Mouse (Mus musculus): ENCODE measurements at regions not wholly inside any gene's neighbourhood (a gene's known extent, or its start where the extent isn't known, plus 50 kb on each side); places are given as distances from the start of the nearest gene placed in this dataset.
A peak's percentile ranks its signal among the peaks of the same experiment; 100 is the strongest.
"Not testable (repeated sequence)": the region's sequence is repeated elsewhere in the genome, so short reads cannot be mapped to it uniquely, and the experiment has no call there.

DNA sequence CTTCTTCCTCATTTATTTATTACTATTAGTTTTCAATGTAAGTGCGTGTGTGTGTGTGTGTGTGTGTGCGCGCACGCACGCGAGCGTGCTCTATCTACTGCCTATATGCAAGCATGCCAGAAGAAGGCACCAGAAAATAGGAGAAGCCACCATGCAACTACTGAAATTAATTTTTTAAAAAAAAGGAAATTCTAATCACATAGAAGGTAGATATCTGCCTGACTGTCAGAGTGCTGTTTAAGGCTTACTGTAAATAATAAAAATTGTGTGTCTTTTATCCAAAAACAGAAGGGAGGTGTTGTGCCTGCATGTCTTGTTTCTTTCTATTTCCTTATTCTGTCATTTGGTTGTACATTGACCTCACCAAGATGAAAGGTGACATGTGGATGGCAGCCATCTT, 163.1 kb upstream of the Gdi2 start:
- 98% methylated on average over 7 of the region's 7 CpGs for WGBS
- H3K4me1 ChIP-seq (ENCODE audit: control insufficient read depth, insufficient read depth, low read length), result no peaks in the 10 kb centered on the region
- no peak for TF ChIP-seq POLR2A (IDR thresholded peaks at IDR 0.05; ENCODE audit: insufficient read depth, low read depth, low read length)
- TF ChIP-seq CTCF (IDR thresholded peaks at IDR 0.05; ENCODE audit: insufficient read depth, low read depth, low read length), result no peak
- H3K27ac ChIP-seq (ENCODE audit: insufficient read depth, low read depth, low read length), result no peak overlapping the region
- H3K4me3 ChIP-seq (ENCODE audit: insufficient read depth, low read depth, low read length), result no peak overlapping the region

DNA sequence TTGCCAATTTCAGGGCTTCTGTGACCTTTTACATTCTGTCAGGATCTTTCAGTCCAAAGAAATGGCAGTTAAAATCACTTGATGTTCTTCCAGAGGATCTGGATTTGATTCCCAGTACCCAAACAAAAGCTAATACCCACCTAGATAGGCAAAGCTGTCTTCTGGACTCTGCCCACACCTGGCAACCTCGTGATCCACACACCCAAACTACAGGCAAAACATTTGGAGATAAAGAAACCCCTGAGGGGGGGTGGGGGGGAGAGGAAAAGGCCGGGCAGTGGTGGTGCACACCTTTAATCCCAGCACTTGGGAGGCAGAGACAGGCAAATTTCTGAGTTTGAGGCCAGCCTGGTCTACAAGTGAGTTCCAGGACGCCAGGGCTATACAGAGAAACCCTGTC, 160.1 kb upstream of the Gdi2 start:
- H3K27ac ChIP-seq (ENCODE audit: insufficient read depth, low read depth, low read length); H3K4me1 ChIP-seq (ENCODE audit: control insufficient read depth, insufficient read depth, low read length); H3K4me3 ChIP-seq (ENCODE audit: insufficient read depth, low read depth, low read length): not testable (repeated sequence)
- WGBS, result 54% methylated on average over 3 of the region's 3 CpGs

DNA sequence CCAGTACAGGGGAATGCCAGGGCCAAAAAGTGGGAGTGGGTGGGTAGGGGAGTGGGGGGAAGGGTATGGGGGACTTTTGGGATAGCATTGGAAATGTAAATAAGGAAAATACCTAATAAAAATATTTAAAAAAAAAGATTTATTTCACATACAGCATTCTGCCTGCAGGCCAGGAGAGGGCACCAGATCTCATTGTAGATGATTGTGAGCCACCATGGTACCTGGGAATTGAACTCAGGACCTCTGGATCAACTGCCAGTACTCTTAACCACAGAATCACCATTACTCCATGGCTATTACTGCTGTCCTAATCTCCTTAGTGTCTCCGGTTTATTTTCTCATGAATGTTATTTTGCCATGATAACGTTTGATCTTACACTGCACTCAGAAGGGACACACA, 132.1 kb upstream of the Gdi2 start:
- H3K27ac ChIP-seq (ENCODE audit: insufficient read depth, low read depth, low read length); H3K4me1 ChIP-seq (ENCODE audit: control insufficient read depth, insufficient read depth, low read length); H3K4me3 ChIP-seq (ENCODE audit: insufficient read depth, low read depth, low read length): not testable (repeated sequence)
- 83% methylated on average over 2 of the region's 2 CpGs for WGBS

DNA sequence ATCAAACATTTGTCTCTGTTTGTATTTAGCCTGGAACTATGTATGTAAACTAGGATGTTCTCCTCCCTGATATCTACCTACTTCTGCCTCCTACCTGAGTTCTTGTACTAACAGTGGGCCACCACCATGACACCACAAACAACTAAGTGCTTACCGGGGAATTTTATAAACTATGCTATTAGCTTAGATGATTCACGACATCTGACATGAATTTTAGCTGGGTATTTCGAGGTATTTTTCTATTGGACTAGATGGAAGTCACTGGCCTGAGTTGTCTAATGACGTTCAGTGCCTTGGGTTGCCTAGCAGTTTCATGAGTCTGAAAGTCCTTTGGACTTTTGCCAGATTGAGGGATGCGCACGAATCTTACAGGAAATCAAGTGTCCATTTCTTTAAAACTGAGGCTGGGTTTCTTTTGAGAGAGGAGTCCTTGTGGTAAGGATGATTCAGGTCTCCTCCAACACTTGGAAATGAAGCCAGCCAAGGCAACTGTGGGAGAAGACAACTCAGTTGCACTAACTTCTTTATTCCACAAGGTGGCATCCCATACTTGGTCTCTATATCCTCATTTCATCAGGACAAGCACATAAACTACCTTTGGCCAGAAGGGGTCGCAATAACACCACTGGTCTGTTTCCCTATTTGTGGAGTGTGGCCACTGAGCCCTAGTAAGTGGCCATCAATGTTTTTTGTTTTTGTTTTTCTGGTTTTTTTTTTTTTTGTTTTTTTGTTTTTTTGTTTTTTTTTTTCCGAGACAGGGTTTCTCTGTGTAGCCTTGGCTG, 131.4 kb upstream of the Gdi2 start:
- H3K4me3 ChIP-seq (ENCODE audit: insufficient read depth, low read depth, low read length); H3K4me1 ChIP-seq (ENCODE audit: control insufficient read depth, insufficient read depth, low read length); H3K27ac ChIP-seq (ENCODE audit: insufficient read depth, low read depth, low read length): not testable (repeated sequence)
- WGBS, result 39% methylated on average over 8 of the region's 8 CpGs

DNA sequence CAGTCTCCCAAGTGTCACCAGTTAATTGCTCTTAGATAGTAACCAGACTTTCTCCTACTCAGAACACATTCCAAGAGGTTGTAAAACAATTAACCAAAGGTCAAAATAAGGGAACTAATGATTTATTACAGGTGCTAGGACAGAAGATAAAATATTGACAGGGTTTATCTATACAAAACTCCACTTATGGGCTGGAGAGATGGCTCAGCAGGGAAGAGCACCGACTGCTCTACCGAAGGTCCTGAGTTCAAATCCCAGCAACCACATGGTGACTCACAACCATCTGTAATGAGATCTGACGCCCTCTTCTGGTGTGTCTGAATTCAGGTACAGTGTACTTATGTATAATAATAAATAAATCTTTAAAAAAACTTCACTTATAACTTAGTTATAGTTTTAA, 127.6 kb upstream of the Gdi2 start:
- WGBS, result 70% methylated on average over 3 of the region's 3 CpGs
- H3K4me1 ChIP-seq (ENCODE audit: control insufficient read depth, insufficient read depth, low read length); H3K4me3 ChIP-seq (ENCODE audit: insufficient read depth, low read depth, low read length); H3K27ac ChIP-seq (ENCODE audit: insufficient read depth, low read depth, low read length): not testable (repeated sequence)

DNA sequence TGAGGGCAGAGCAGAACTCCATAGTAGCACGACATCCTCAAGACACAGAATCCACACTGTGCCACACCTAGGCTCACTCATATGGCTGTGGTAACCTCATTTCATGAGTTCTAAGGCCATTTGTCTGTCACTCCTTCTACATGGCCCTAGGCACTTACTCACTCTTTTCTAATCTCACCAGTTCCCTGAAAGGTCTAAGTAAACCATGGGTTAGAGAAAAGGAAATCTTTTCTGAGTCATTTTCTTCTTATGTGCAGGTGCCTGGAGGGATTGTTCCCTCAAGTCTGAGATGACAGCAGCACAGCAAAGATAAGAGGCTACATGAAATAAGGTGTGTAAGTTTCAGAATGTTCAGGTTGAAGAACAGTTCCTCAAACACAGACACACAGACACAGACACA, 120.8 kb upstream of the Gdi2 start:
- WGBS, result 70% methylated on average over 1 of the region's 1 CpGs
- no peak for TF ChIP-seq POLR2A (IDR thresholded peaks at IDR 0.05; ENCODE audit: insufficient read depth, low read depth, low read length)
- no peak for TF ChIP-seq CTCF (IDR thresholded peaks at IDR 0.05; ENCODE audit: insufficient read depth, low read depth, low read length)
- no peak overlapping the region for H3K27ac ChIP-seq (ENCODE audit: insufficient read depth, low read depth, low read length)
- H3K4me3 ChIP-seq (ENCODE audit: insufficient read depth, low read depth, low read length), result no peak overlapping the region
- no peaks in the 10 kb centered on the region for H3K4me1 ChIP-seq (ENCODE audit: control insufficient read depth, insufficient read depth, low read length)

DNA sequence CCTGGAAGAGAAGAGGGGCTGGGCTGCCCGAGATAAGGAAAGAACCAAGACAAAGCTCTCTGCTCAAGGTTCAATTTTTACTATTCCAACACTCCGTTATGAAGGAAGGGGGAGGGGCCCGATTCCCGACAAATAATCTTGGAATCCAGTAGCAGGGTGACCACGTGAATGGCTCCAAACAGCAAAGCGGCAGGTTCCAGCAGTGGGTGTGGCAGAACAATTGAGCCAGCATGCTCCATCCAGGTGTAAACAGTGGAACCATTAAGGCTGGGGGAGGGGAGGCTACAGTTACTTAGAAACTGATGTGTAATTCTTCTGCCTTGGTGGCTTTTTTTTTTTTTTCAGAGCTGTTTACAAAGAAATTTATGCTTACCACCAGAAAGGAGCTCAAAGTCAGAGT, 82.5 kb upstream of the Gdi2 start:
- 84% methylated on average over 6 of the region's 6 CpGs for WGBS
- H3K4me3 ChIP-seq (ENCODE audit: insufficient read depth, low read depth, low read length); H3K27ac ChIP-seq (ENCODE audit: insufficient read depth, low read depth, low read length); H3K4me1 ChIP-seq (ENCODE audit: control insufficient read depth, insufficient read depth, low read length): not testable (repeated sequence)

DNA sequence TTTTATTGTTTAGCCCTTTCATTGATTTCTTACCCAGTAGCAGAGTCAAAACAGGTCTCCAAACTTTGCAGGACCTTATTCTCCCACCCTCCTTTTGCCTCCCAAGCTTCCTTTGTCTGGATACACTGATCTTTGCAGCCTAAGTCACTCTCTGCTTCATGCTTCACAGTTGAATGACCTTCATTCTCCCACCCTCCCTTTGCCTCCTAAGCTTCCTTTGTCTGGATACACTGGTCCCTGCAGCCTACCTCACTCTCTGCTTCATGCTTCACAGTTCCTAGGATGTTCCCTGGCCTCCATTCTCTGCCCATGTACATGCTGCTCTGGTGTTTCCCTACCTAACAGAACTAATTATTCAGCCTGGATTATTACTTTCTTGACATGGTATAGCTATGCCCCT, 61.0 kb upstream of the Gdi2 start:
- TF ChIP-seq CTCF (IDR thresholded peaks at IDR 0.05; ENCODE audit: insufficient read depth, low read depth, low read length) (no peak), POLR2A (IDR thresholded peaks at IDR 0.05; ENCODE audit: insufficient read depth, low read depth, low read length) (no peak)
- Histone ChIP-seq H3K4me3 (ENCODE audit: insufficient read depth, low read depth, low read length) (no peak overlapping the region), H3K4me1 (ENCODE audit: control insufficient read depth, insufficient read depth, low read length) (peaks cover 4% of the 10 kb centered on the region), H3K27ac (ENCODE audit: insufficient read depth, low read depth, low read length) (no peak overlapping the region)

DNA sequence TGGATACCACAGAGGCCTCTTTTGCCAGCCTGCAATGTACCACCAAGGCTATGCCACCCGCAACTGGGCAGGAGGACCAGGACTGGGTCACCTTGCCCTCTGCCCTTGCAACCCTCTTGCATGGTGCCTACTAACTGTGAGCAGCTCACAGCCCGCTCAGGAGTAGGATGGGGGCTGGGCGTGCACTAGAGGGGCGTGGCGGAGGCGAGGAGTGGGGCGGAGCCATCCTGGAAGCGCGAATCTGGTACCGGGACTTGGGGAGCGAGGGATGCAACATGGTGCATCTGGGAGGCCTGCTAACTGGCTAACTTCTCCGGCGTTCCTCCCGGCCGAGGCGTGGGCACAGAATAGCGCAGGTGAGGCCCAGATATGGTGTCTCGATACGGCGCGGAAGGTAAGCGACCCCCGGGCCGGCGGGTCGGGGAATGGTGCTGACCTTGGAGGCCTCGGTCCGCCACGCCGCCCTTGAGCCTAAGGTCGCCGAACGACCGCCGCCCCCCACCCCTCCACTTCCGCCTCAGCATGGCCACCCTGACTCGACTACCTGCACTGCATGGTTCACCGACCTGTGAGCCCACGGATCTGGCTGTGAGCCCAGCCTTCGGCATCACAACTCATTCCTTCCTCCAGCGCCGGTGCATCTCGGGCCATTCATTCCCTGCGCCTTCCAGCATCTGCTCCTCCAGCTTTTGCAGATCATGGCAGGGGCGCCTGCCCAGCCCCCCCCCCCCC, 59.7 kb upstream of the Gdi2 start:
- peaks cover 4% of the 10 kb centered on the region for H3K4me1 ChIP-seq (ENCODE audit: control insufficient read depth, insufficient read depth, low read length)
- H3K27ac ChIP-seq (ENCODE audit: insufficient read depth, low read depth, low read length), result no peak overlapping the region
- peak overlapping the region; percentile 82 for H3K4me3 ChIP-seq (ENCODE audit: insufficient read depth, low read depth, low read length)
- 4% methylated on average over 44 of the region's 45 CpGs for WGBS
- TF ChIP-seq CTCF (IDR thresholded peaks at IDR 0.05; ENCODE audit: insufficient read depth, low read depth, low read length) (no peak), POLR2A (IDR thresholded peaks at IDR 0.05; ENCODE audit: insufficient read depth, low read depth, low read length) (no peak)

All from olfactory bulb, adult 2 months (tissue).